Mouse (Mus musculus) gastrocnemius, adult 2 months (tissue): Measurements from ENCODE around the gene Sult1b1. TPM values are rescaled to one million over a fixed set of nuclear protein-coding genes. Genes with fewer than 3 reads are reported as not detected.
"Not testable (repeated sequence)": the region's sequence is repeated elsewhere in the genome, so short reads cannot be mapped to it uniquely, and the experiment has no call there.

Source experiments
- DNase-seq: peaks from one replicate; pipeline ENCODE4 v3.0.0; 2022
- H3K27ac ChIP-seq: fragments of 200-600 bp; 2 replicates; pipeline ENCODE4 v1.8.1; 2022; ENCODE audit warnings: mild to moderate bottlenecking
- H3K4me3 ChIP-seq: fragments of 200-600 bp; 2 replicates; pipeline ENCODE4 v1.8.1; 2022; ENCODE audit warnings: mild to moderate bottlenecking, moderate library complexity
- CTCF ChIP-seq: fragments of 200-600 bp; IDR thresholded peaks from 2 replicates; pipeline ENCODE4 v1.8.1; 2022; ENCODE audit warnings: antibody characterized with exemption, mild to moderate bottlenecking, moderate library complexity
- intact Hi-C: fragments of 180-260 bp; cut with DNase I; formaldehyde crosslinking; loops from one replicate; pipeline ENCODE4 v1.15.1; 2025
- long read RNA-seq, 2 experiments: library from polyadenylated mRNA; stranded (forward); transcript quantifications; one replicate each; pipeline ENCODE4 v2.0.0; 2021
- total RNA-seq, 2 experiments: library from RNA; stranded (reverse); gene quantifications; 2 replicates each; pipeline ENCODE4 v1.2.3; 2021

Gene Sult1b1
- not detected for total RNA-seq
- long read RNA-seq, experiment 1 = 0 reads
- long read RNA-seq, experiment 2 = 0 reads

DNA sequence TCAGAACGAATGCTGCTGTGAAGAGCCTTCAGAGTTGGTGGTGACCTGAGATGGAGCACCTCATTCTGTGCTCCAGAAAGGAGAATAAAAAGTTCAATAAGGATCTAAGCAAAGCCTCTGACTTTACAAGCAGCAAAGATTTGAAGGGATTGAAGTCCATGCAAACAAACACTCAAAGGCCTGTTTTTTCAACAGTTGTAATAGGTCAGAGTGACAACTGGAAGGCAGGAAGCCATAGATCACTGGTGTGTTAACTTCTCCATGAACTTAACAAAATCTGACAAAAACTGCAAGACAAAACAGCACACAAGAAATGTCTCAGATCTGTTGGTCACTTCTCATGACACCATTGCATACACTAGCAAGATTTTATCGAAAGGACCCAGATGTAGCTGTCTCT lies at the start of gene Sult1b1:
Gene Sult1b1 (minus strand): TSS at position 85 of the 400 bp plus-strand sequence.
- intact Hi-C loops = no loop called here
- no peak within 1 kb of the TSS for H3K27ac ChIP-seq
- no peak within 1 kb of the TSS for H3K4me3 ChIP-seq
- no peak for TF ChIP-seq CTCF
- DNase-seq = no peak

DNA sequence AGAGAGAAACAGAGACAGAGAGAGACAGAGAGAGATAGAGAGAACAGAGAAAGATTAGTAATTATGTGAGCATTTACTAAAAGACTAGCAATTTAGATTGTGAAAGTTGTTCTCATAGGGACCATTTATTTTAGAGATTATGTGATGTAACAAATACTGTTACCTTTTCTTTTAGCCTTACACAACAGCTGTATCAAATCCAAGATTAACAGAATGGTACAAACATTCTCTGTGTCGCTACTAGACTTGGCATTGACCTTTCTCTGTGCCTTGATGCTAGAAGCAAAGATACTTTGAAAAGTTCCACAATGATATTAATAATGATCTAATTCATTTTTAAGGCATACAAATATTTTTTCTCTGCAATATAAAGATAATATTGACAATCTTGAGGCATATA lies 42.4 kb upstream of the Sult1b1 start:
- TF ChIP-seq CTCF = no peak
- Histone ChIP-seq H3K4me3 (no peak overlapping the region), H3K27ac (no peak overlapping the region)
- intact Hi-C loops = no loop called here
- DNase-seq = no peak

DNA sequence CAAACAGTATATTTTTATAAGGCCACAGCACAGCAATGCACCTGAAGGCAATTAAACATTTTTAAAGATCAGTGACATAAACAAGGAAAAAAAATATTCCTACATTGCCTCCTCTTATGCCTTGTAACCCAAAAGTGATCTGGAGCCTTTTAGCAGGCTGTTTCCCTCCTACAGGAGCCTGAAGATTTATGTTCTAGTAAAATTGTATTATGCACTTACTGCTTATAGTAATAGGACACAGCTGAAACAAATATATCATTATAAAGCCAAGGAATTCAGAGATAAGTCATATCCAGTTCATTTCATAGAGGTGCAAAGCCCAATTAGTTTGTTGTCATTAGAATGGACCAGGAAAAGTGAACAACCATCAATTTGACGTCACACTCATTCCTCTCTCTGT lies 36.2 kb upstream of the Sult1b1 start:
- intact Hi-C loops = no loop called here
- no peak overlapping the region for H3K4me3 ChIP-seq
- no peak for TF ChIP-seq CTCF
- no peak overlapping the region for H3K27ac ChIP-seq
- no peak for DNase-seq

DNA sequence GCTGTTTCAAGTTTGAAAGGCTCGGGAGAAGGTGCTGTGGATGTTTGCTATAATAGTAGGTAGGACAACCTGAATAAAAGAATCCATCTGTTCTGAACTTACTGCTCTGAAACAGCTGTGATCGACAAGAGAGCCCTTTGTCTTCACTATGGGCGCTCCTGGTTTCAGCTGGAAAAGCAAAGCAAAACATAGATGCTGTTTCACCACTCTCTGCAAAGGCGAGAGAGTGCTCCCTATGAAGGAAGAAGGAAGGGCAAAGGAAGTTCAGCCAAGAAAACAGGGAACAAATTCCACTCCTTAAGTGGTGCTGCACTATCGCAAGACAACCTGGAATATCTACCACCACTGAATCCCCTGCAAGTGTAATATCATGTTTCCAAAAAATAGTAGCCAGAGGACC lies 35.5 kb upstream of the Sult1b1 start:
- no peak for DNase-seq
- H3K4me3 ChIP-seq = no peak overlapping the region
- peak overlapping the region; percentile 35; the same call in 1 of the 2 replicates for H3K27ac ChIP-seq
- intact Hi-C loops = no loop called here
- no peak for TF ChIP-seq CTCF

DNA sequence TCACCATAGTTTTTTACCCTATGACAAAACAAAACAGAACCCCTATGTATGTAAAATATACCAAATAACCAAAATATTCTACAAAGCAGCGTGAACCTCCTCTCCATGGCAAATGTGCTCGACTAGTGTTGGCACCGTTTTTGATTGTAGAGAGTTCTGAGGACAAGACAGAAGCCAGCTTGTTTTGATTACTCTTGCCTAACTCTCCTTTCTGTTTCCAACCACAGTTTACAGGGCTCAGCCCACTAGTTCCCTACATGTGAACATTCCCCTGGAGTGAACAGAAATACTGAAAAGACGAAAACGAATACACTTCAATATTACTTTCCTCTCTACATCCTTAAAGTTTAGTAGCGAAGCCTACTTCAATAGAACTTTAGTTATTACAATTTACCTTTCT lies 34.8 kb upstream of the Sult1b1 start:
- H3K4me3 ChIP-seq = no peak overlapping the region
- no peak for DNase-seq
- TF ChIP-seq CTCF = no peak
- intact Hi-C loops = no loop called here
- H3K27ac ChIP-seq = no peak overlapping the region

DNA sequence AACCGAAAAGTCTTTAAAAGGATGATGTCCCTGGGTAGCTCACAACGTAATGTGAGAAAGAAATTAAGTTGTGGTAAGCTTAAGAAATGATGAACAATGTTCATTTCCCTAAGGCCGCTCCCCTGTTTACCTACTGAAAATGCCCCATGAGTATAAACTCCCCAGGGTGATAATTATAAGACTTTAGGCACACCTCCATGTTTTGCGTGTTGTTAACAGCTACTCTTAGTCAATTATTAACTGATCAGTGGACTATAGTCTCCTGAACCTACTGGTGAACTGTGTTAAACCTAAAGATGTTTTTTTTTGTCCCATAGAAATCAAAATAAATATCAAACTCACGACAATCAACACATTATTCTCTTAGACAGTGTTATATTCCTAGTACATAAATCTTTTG lies 30.9 kb upstream of the Sult1b1 start, which contains the start of gene Sult1d1:
Gene Sult1d1 (minus strand): TSS at position 183 of the 400 bp plus-strand sequence.
- no peak for TF ChIP-seq CTCF
- H3K27ac ChIP-seq = no peak within 1 kb of the TSS
- intact Hi-C loops = no loop called here
- DNase-seq = no peak
- H3K4me3 ChIP-seq = no peak within 1 kb of the TSS

DNA sequence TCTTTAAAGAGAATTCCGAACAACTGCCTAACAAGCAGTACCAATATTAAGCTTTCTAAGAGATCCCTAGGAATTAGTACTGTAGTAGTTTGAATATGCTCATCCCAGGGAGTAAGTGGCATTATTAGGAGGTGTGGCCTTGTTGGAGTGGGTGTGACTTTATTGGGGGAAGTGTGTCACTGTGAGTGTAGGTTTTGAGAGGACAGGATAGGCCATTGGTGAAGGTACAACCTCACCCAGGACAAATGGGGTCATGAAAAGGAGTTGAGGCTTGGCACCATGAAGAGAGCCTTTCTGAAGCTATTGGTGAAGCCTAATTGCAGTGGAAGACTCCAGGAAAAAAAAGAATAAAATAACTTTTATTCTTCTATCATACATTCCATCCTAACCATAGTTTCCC lies 29.3 kb upstream of the Sult1b1 start:
- intact Hi-C loops = no loop called here
- Histone ChIP-seq H3K27ac (no peak overlapping the region), H3K4me3 (no peak overlapping the region)
- no peak for TF ChIP-seq CTCF
- no peak for DNase-seq

DNA sequence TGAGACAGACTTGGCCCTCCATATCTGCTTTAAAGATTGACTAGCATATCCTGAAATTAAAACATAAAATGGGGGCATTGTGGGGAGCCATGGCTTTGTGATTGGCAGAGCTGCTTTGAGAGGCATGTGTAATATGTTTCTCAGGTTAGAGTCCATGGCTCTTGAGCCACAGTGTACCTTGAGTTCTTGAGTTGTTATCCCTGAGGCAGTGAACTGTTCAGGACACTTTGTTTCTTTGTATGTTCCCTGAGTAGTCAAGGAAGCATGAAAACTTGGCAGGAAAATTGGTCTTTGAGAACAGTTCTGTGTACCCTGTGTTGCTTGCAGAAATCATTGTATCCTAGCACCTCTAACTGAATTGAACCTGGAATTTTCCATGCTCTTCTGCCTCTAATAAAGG lies 25.0 kb upstream of the Sult1b1 start:
- Histone ChIP-seq H3K4me3 (no peak overlapping the region), H3K27ac (no peak overlapping the region)
- DNase-seq = no peak
- no peak for TF ChIP-seq CTCF
- intact Hi-C loops = no loop called here

DNA sequence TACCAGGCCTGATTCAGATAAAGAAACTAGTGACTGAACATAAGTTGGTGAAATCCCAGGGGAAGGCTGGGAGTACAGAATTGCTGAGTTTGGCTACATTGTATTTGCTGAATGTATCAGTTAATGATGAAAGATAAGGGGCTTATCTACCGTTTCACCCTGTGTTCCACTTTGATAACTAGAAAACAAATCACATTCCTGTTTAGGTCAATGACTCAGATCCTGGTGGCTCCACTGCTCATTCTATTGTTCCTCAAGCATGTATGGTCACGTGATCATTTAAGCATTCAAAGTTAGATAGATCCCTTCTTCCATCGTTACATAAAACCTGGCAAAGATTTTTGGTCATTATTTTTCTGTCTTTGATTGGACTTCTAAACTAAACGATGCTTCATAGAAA lies 24.5 kb upstream of the Sult1b1 start:
- TF ChIP-seq CTCF = no peak
- H3K27ac ChIP-seq = no peak overlapping the region
- intact Hi-C loops = no loop called here
- no peak for DNase-seq
- no peak overlapping the region for H3K4me3 ChIP-seq

DNA sequence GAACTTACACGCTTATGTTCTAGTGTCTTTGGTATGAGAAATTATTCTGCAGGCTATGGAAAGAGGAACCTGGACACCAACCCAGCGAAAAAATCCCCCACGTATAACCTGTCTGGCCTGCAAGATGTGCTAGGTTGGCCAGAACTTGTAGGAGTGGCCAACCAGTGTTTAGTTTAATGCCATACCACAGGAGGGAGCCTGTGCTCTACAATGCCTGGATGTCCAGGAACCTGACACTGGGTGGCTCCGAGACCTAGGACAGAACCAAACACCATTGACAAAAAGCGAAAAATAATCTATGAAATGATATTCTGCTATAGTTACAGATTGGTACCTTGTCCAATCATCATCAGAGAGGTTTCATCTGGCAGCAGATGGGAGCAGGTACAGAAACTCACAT lies 22.1 kb upstream of the Sult1b1 start:
- DNase-seq = no peak
- H3K4me3 ChIP-seq = no peak overlapping the region
- no peak for TF ChIP-seq CTCF
- intact Hi-C loops = no loop called here
- H3K27ac ChIP-seq = no peak overlapping the region

DNA sequence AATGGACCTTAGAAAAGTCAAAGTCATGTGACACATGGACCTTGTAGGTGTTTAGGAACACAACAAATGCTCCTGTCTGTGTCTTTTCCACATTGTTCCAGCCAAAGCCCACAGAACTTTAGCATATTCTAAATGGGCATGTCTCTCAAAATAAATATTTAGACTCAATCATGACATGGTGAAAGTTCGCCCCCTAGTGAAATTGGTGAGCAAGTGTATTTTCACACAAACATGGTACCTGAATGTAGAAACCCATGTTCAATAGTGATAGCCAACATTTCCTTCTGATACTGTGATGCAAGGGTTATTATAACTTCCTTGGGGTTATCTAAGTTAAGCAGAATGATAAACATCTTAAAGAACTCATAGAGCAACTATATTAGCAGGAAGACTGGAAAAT lies 12.9 kb upstream of the Sult1b1 start:
- intact Hi-C loops = no loop called here
- H3K27ac ChIP-seq = no peak overlapping the region
- no peak for TF ChIP-seq CTCF
- no peak for DNase-seq
- no peak overlapping the region for H3K4me3 ChIP-seq

DNA sequence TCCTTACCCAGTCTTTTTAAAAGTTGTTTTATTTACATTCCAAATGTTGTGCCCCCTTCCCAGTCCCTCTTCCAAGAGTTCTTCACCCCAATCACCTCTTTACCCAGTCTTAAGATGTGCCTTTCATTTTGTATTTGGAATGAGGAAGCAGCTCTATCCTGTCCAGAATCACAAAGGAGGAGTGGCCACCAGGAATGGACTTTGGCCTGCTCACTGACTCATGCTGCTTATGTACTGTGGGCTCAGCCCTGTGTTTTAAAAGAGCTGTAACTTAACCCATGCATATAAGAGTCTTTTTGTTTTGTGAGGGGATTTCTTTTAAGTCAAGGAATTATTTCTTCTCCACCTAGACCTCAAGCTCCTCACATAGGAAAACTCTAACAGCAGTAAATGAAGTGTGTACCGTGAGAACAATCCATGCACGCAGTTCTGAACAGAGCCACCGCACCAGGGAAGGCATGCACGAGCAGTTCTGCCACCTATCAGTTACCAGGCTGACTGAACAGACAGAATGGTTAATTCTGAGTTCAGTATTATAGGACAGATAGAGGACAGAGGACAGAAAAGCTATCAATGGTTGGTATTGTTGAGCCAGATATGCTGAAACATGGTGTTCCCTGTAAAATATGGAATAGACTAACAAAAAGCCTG lies 1.9 kb downstream of the Sult1b1 start:
- intact Hi-C loops = no loop called here

DNA sequence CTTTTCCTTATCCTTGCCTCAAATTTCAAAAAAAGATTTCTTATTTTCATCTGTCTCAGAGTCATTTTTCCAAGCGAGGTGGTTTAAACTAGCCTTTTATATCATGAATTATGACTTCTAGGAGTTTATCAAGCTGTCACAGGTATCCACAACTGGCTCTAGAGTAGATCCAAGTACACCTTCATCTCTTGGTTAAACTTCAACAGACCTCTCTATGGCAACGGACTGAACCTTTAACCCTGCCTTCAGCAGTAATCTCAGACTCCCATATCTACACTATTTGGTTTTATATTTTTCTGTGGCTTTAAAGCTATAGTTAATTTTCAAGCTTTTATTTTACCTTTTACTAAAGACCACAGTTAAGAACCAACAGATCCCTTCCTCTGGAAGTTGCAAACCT lies 5.7 kb downstream of the Sult1b1 start:
- H3K4me3 ChIP-seq = no peak overlapping the region
- H3K27ac ChIP-seq = no peak overlapping the region
- no peak for TF ChIP-seq CTCF
- intact Hi-C loops = no loop called here
- DNase-seq = no peak

More for the DNA sequence above, 1.9 kb downstream of the Sult1b1 start:
- DNase-seq = no peak
- TF ChIP-seq CTCF = no peak
- H3K4me3 ChIP-seq = no peak overlapping the region
- no peak overlapping the region for H3K27ac ChIP-seq

DNA sequence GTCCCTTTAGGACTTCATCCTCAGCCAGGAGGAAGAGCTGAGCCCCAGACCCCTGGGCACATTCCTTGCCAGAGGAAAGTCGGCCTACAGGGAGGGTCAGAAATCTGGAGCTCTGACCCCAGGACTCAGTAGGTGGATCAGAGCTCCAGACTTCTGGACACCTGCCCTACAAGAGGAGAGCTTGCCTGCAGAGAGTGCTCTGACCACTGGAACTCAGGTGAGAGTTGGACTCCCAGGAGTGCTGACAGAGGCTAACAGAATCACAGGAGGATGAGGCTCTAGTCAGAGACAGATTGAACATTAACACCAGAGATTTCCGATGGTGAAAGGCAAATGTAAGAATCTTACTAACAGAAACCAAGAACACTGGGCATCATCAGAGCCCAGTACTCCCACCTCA lies 14.4 kb downstream of the Sult1b1 start:
- DNase-seq, intact Hi-C loops, H3K27ac ChIP-seq, H3K4me3 ChIP-seq: not testable (repeated sequence)
